8 mouse cellular contexts compared by ENCODE assay signal in genomic region chr7:16816475-16817122, GRCm38 (mm10). TPM values are rescaled to one million over a fixed set of nuclear protein-coding genes. Genes with fewer than 3 reads are reported as not detected.
DNase-seq lines count a peak whose midpoint lies in the region; ATAC-seq and TF ChIP-seq lines count a peak whose summit lies in the region.

Fkrp (minus strand) TSS chr7:16816732.

- H3K4me3 ChIP-seq in limb, embryonic 12.5 days (replicated peaks): peak within 1 kb of the TSS; percentile 96
- H3K4me3 ChIP-seq in midbrain, embryonic 16.5 days (ENCODE audit: low read depth, low read length): peak within 1 kb of the TSS; percentile 92
- peak within 1 kb of the TSS; percentile 91 for H3K4me3 ChIP-seq in testis, adult 2 months (ENCODE audit: control insufficient read depth, low read depth, low read length)

- no peak for TF ChIP-seq CTCF in testis, adult 2 months (IDR thresholded peaks at IDR 0.05; ENCODE audit: control insufficient read depth, insufficient read depth, insufficient replicate concordance, low read depth, low read length)

- ATAC-seq in limb, embryonic 12.5 days (ENCODE audit: insufficient number of reproducible peaks, insufficient read depth, low FRiP score, low TSS enrichment, low read depth): peak; percentile 54
- ATAC-seq in midbrain, embryonic 16.5 days: peak; percentile 23

- no peaks in the 10 kb centered on the region for H3K9me3 ChIP-seq in limb, embryonic 12.5 days
- H3K9me3 ChIP-seq in midbrain, embryonic 16.5 days (replicated peaks; ENCODE audit: control insufficient read depth, low read length, poor library complexity, severe bottlenecking): no peaks in the 10 kb centered on the region

- no peak for TF ChIP-seq POLR2A in testis, adult 2 months (IDR thresholded peaks at IDR 0.05; ENCODE audit: control insufficient read depth, low read depth, low read length)

- peak within 1 kb of the TSS; percentile 99 for H3K9ac ChIP-seq in limb, embryonic 12.5 days (replicated peaks)
- H3K9ac ChIP-seq in midbrain, embryonic 16.5 days (ENCODE audit: low read depth, low read length): peak within 1 kb of the TSS; percentile 99

- H3K36me3 ChIP-seq in limb, embryonic 12.5 days: peaks cover 28% of the 10 kb centered on the region
- H3K36me3 ChIP-seq in midbrain, embryonic 16.5 days (ENCODE audit: control insufficient read depth, insufficient read depth, low read length): no peaks in the 10 kb centered on the region
- H3K36me3 ChIP-seq in testis, adult 2 months (ENCODE audit: control insufficient read depth, insufficient read depth, low read length): no peaks in the 10 kb centered on the region; the same call in 1 of the 2 replicates

- peak within 1 kb of the TSS; percentile 89 for H3K4me2 ChIP-seq in limb, embryonic 12.5 days
- peak within 1 kb of the TSS; percentile 68 for H3K4me2 ChIP-seq in midbrain, embryonic 16.5 days (ENCODE audit: low read length)

- 1% methylated on average over 62 of the region's 64 CpGs for WGBS in limb, embryonic 12.5 days
- under 1% methylated on average over 41 of the region's 64 CpGs for WGBS in midbrain, embryonic 16.5 days

- peaks cover 63% of the 10 kb centered on the region for H3K4me1 ChIP-seq in limb, embryonic 12.5 days (replicated peaks)
- peaks cover 73% of the 10 kb centered on the region for H3K4me1 ChIP-seq in midbrain, embryonic 16.5 days (ENCODE audit: control insufficient read depth, insufficient read depth, low read length)
- H3K4me1 ChIP-seq in testis, adult 2 months (ENCODE audit: control insufficient read depth, insufficient read depth, low read length): peaks cover 23% of the 10 kb centered on the region

- peaks cover 13% of the 10 kb centered on the region for H3K27me3 ChIP-seq in limb, embryonic 12.5 days
- H3K27me3 ChIP-seq in midbrain, embryonic 16.5 days (ENCODE audit: control insufficient read depth, insufficient read depth, low read depth, low read length): no peaks in the 10 kb centered on the region
- no peaks in the 10 kb centered on the region for H3K27me3 ChIP-seq in testis, adult 2 months (ENCODE audit: control insufficient read depth, insufficient read depth, low read length)

- peak in 1 of 2 experiments; percentile 56 for DNase-seq in layer of hippocampus, adult 18-20 months (ENCODE audit: low spot score in 2 of 2)
- no peak for DNase-seq in layer of hippocampus, adult 9-10 months (ENCODE audit: low spot score)
- peak; percentile 81 to 84 for DNase-seq in cerebellum, postnatal 10 days
- DNase-seq in gastrocnemius, postnatal 14 days: peak; percentile 63
- peak; percentile 67 for DNase-seq in induced T-regulatory cell, adult 2 months (ENCODE audit: low read depth)

- intact Hi-C loops in gastrocnemius, postnatal 14 days (cut with DNase I; ENCODE audit: low total_unique reads): no loop called here

- H3K27ac ChIP-seq in limb, embryonic 12.5 days: peak within 1 kb of the TSS; percentile 99
- H3K27ac ChIP-seq in midbrain, embryonic 16.5 days (ENCODE audit: low read length): peak within 1 kb of the TSS; percentile 100
- H3K27ac ChIP-seq in testis, adult 2 months (ENCODE audit: control insufficient read depth, insufficient read depth, low read depth, low read length): peak within 1 kb of the TSS; percentile 92

RNA-seq across cellular contexts. Expression of gene Fkrp, which starts in this region (rescaled TPM):
- 10 to 100 TPM; 46.7 to 46.9 TPM for total RNA-seq in layer of hippocampus, adult 18-20 months (2021)
- 10 to 100 TPM; 24.2 to 25.8 TPM for total RNA-seq in gastrocnemius, postnatal 14 days (2021)
- 33.1 and 34.8 TPM in 2 replicates for polyA plus RNA-seq in limb, embryonic 12.5 days (2016; fragmentation: Nextera tagmentation; extraction: Ambion mirVana)
- 52.1 and 53.8 TPM in 2 replicates for polyA plus RNA-seq in midbrain, embryonic 16.5 days (2015; fragmentation: Nextera tagmentation; extraction: Ambion mirVana)
- polyA plus RNA-seq in testis, adult 2 months (2012; rRNA removed): 3.4 and 3.6 TPM in 2 replicates
